Mouse (Mus musculus) forebrain, embryonic 12.5 days (tissue): ENCODE results near the gene Tagln. TPM values are rescaled to one million over a fixed set of nuclear protein-coding genes. Genes with fewer than 3 reads are reported as not detected.
A peak's percentile ranks its signal among the peaks of the same experiment; 100 is the strongest.

Source experiments
- ATAC-seq: fragments of 200-750 bp; cut with Nextera tagmentation; 2 replicates; pipeline ENCODE4 v1.8.0; 2017; ENCODE audit warnings: moderate TSS enrichment; ENCODE audit not compliant: low FRiP score
- H3K27ac ChIP-seq: fragments of 300-500 bp; sonication (generic); 2 replicates; pipeline ENCODE4 v1.5.1; 2016; ENCODE audit warnings: mild to moderate bottlenecking
- H3K27me3 ChIP-seq: fragments of 300-500 bp; sonication (generic); 2 replicates; pipeline ENCODE4 v1.6.1; 2016; ENCODE audit warnings: mild to moderate bottlenecking
- H3K36me3 ChIP-seq: fragments of 300-500 bp; sonication (generic); replicated peaks from 2 replicates; pipeline ENCODE4 v1.6.1; 2016; ENCODE audit warnings: mild to moderate bottlenecking
- H3K4me1 ChIP-seq: fragments of 300-500 bp; sonication (generic); 2 replicates; pipeline ENCODE4 v1.6.1; 2016
- H3K4me2 ChIP-seq: fragments of 300-500 bp; sonication (generic); 2 replicates; pipeline ENCODE4 v1.6.1; 2016; ENCODE audit warnings: mild to moderate bottlenecking, moderate library complexity
- H3K4me3 ChIP-seq: fragments of 300-500 bp; sonication (generic); replicated peaks from 2 replicates; pipeline ENCODE4 v1.5.1; 2016; ENCODE audit warnings: mild to moderate bottlenecking
- H3K9ac ChIP-seq: fragments of 300-500 bp; sonication (generic); 2 replicates; pipeline ENCODE4 v1.6.1; 2016; ENCODE audit warnings: mild to moderate bottlenecking
- H3K9me3 ChIP-seq: fragments of 300-500 bp; sonication (generic); 2 replicates; pipeline ENCODE4 v1.6.1; 2016
- WGBS: fragments of 180-500 bp; shearing (Covaris S2); methylation state at CpG from one replicate; pipeline ENCODE4 v1.1.7; 2016; 5-methylcytosine and 5-hydroxymethylcytosine counted together
- polyA plus RNA-seq: library from polyadenylated mRNA; unstranded; fragments of >200 nt; fragmentation: Nextera tagmentation; extraction: Ambion mirVana; gene quantifications from 2 replicates; pipeline ENCODE4 v1.2.1, GENCODE M21; 2016

Gene Tagln
- 10.4 and 16.7 TPM in 2 replicates for polyA plus RNA-seq

DNA sequence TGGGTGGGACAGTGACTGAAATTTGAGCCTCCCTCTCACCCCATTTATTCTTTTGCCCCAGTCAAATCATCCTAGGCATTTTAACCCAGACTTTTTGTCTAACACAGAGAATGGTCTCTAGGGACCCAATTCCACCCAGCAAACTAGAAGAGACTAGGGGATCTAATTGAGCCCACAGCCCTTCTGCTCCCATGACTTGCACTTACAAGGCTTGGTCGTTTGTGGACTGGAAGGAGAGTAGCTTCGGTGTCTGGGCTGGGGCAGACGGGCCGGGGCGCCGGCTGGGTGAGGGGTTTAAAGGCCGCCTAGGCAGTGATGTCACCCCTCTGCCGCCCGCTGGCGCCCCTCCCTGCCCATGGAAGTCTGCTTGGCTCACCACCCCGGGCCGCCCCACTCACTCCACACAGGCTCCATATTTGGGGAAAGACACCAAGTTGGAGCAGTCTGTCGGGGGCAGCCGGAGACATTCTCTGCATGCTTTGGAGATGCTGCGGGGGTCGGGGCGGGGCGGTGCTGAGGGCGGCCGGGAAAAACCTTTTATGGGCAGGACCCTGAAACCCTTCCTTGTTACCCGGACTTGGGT lies at the start of gene Tagln:
TSS of gene Tagln (minus strand) at position 431 of the 583 bp plus-strand sequence.
- no peak within 1 kb of the TSS for H3K4me3 ChIP-seq
- ATAC-seq: no peak
- peaks cover 14% of the 10 kb centered on the region; the same call in 1 of the 2 replicates for H3K27me3 ChIP-seq
- peaks cover 7% of the 10 kb centered on the region for H3K4me1 ChIP-seq
- WGBS: 10% methylated on average over 21 of the region's 21 CpGs
- no peak within 1 kb of the TSS for H3K27ac ChIP-seq
- H3K9me3 ChIP-seq: no peaks in the 10 kb centered on the region
- peaks cover 33% of the 10 kb centered on the region for H3K36me3 ChIP-seq
- H3K9ac ChIP-seq: no peak within 1 kb of the TSS
- peak within 1 kb of the TSS; percentile 38 for H3K4me2 ChIP-seq

DNA sequence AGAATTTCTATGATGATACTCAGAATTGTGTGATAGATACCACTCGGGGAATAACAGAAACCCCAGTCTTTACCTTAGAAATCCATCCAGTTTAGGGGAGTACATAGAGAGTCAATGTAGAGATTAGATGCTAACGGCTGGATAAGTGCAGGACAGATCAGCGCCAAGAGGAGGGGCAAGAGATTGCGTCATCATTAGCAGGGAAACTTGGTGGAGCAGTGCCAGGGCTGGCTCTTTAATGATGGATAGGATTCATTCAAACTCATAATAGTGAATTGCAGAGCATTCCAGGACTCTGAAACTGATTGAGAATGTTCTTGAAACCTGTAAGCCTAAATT lies 49.3 kb upstream of the Tagln start:
- peaks cover 32% of the 10 kb centered on the region for H3K4me1 ChIP-seq
- peak; percentile 82 for ATAC-seq
- no peaks in the 10 kb centered on the region for H3K27me3 ChIP-seq
- peak overlapping the region; percentile 94 for H3K4me2 ChIP-seq
- H3K36me3 ChIP-seq: peaks cover 7% of the 10 kb centered on the region; the same call in 1 of the 2 replicates
- peak overlapping the region; percentile 99 for H3K9ac ChIP-seq
- peak overlapping the region; percentile 96 for H3K27ac ChIP-seq
- no peaks in the 10 kb centered on the region for H3K9me3 ChIP-seq
- H3K4me3 ChIP-seq: peak overlapping the region; percentile 94
- WGBS: under 1% methylated on average over 4 of the region's 4 CpGs

DNA sequence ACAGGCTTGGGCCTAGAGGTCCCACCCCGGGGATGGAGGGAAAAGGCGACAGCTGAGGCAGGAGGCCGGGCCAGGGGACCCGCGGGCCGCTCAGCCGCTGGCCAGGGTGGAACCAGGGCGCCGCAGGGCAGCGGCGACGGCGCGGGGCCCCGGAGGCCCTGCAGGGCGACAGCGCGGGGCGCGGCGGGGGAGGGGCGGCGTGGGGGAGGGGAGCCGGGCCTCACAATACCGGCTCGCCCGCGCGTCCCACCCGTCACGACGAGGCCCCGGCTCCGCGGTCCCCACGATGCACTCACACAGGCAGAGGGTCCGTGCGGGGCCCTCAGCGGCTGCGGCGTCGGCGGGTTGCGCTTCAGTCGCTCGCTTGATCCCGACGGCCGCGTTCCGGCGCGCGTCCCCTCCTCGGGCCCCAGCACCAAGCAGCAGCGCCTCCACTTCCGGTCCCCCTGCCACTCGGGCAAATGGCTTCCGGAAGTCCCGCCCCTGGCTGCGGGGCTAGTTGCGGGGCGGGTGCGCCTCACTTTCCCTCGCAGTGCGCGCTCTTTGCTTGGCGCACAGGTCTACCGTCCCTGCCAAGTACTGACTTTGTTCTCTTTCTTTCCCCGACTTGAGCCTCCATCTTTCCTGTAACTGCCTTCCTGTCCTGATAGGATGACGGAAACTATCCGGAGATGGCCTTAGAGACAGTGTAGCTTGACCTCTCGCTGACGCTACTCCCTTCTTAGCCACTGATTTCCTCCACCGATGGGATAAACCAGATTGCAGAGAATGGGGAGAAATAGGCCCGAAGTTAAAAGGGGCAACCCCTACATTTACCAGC lies 48.8 kb upstream of the Tagln start:
- Histone ChIP-seq H3K27me3 (no peaks in the 10 kb centered on the region), H3K9ac (peak overlapping the region; percentile 99), H3K4me1 (peaks cover 32% of the 10 kb centered on the region), H3K36me3 (peaks cover 7% of the 10 kb centered on the region; the same call in 1 of the 2 replicates), H3K9me3 (no peaks in the 10 kb centered on the region), H3K27ac (peak overlapping the region; percentile 96), H3K4me3 (peak overlapping the region; percentile 94), H3K4me2 (peak overlapping the region; percentile 94)
- peak; percentile 95 for ATAC-seq
- under 1% methylated on average over 60 of the region's 76 CpGs for WGBS

DNA sequence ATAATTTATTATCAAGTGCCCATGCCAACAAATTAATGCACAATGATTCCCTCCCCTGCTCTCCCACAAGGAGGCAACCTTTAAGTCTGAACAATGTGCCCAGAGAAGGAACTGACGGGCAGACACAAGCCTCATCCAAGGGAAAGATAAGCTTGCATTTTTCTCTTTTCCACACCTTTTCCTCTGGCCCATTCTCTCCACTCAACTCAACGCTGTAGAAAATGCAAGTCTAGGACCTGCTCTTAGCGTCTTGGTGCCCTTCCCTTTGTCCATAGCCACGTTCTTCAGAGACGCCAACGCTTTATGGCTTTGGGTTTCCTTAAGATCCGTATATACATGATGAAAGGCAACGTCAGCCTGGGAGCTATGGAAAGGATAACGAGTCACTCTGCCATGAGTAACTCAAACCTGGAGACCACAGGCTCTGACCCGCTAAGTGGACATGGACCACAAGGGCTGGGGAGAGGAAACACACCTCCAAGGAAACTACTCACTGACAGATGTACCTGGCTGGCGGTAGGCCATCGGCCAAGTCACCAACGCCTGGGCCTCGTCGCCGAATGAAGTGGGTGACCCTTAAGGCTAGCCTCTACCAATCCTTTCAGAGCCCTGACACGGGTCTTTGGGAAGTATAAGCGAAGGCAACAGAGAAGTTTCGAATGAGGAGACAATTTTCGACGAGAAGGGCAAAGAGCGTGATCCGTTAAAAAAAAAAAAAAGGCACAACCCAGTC lies 48.0 kb upstream of the Tagln start:
- peak overlapping the region; percentile 99 for H3K9ac ChIP-seq
- H3K4me3 ChIP-seq: peak overlapping the region; percentile 94
- H3K27ac ChIP-seq: peak overlapping the region; percentile 96
- H3K27me3 ChIP-seq: no peaks in the 10 kb centered on the region
- no peaks in the 10 kb centered on the region for H3K9me3 ChIP-seq
- peaks cover 32% of the 10 kb centered on the region for H3K4me1 ChIP-seq
- ATAC-seq: no peak
- peak overlapping the region; percentile 94 for H3K4me2 ChIP-seq
- peaks cover 7% of the 10 kb centered on the region; the same call in 1 of the 2 replicates for H3K36me3 ChIP-seq
- 1% methylated on average over 23 of the region's 23 CpGs for WGBS

DNA sequence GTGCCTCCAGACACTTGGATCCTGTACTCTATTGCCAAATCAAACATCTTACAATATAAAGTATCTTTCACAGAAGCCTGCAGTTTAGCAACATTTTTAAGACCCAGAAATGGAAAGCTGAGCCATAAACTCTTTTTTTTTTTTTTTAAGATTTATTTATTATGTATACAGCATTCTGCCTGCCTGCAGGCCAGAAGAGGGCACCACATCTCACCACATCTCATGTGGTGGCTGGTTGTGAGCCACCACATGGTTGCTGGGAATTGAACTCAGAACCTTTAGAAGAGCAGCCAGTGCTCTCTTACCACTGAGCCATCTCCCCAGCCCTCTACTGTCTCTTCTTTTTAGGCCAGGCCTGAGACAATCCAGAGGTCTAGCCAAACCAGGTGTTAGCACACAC lies 45.5 kb upstream of the Tagln start:
- H3K9me3 ChIP-seq: no peaks in the 10 kb centered on the region
- no peak overlapping the region for H3K4me2 ChIP-seq
- H3K4me1 ChIP-seq: peaks cover 32% of the 10 kb centered on the region
- no peak overlapping the region for H3K9ac ChIP-seq
- H3K27ac ChIP-seq: no peak overlapping the region
- H3K36me3 ChIP-seq: peaks cover 20% of the 10 kb centered on the region
- H3K4me3 ChIP-seq: no peak overlapping the region
- ATAC-seq: no peak
- H3K27me3 ChIP-seq: no peaks in the 10 kb centered on the region

DNA sequence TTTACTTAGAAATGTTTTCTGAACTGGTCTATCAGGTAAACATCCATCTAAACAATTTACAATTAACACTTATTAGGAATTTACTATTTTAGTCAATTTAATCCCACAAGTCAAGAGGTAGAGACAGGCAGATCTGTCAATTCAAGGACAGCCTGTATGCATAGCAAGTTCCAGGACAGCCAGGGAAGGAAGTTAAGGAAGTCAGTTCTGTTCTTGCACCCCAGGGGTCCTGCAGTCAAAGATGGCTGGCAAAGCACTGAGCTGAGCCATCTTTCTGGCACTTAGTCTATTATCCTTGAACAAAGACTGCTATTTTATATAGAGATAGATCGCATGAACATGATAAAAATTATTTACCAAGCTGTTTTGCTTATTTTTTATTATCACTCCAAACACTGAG lies 44.8 kb upstream of the Tagln start:
- H3K27ac ChIP-seq: no peak overlapping the region
- no peak overlapping the region for H3K4me3 ChIP-seq
- H3K9me3 ChIP-seq: no peaks in the 10 kb centered on the region
- H3K36me3 ChIP-seq: peaks cover 23% of the 10 kb centered on the region
- no peak overlapping the region for H3K9ac ChIP-seq
- no peak for ATAC-seq
- H3K27me3 ChIP-seq: no peaks in the 10 kb centered on the region
- peaks cover 29% of the 10 kb centered on the region for H3K4me1 ChIP-seq
- no peak overlapping the region for H3K4me2 ChIP-seq
- WGBS: 83% methylated on average over 1 of the region's 1 CpGs

DNA sequence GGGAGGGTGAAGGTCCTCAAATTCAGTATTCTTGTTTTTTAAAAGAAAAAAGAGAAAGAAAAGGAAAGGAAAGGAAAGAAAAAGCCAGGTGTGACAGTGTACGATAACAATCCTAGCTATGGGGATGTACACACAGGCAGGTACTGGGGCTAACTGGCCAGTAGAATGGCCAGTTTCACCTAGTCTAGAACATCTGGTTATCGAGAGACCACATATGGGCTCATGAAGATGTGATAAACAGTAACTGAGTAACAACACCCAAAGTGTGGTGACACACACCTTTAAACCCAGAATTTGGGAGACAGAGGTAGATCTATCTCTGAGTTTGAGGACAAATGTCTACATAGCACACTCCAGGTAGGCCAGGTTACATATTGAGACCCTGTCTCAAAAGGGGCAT lies 43.9 kb upstream of the Tagln start:
- Histone ChIP-seq H3K4me2 (no peak overlapping the region), H3K9ac (no peak overlapping the region), H3K4me1 (peaks cover 24% of the 10 kb centered on the region), H3K27ac (no peak overlapping the region), H3K27me3 (no peaks in the 10 kb centered on the region), H3K4me3 (no peak overlapping the region), H3K9me3 (no peaks in the 10 kb centered on the region), H3K36me3 (peaks cover 29% of the 10 kb centered on the region)
- no peak for ATAC-seq
- 97% methylated on average over 2 of the region's 2 CpGs for WGBS

DNA sequence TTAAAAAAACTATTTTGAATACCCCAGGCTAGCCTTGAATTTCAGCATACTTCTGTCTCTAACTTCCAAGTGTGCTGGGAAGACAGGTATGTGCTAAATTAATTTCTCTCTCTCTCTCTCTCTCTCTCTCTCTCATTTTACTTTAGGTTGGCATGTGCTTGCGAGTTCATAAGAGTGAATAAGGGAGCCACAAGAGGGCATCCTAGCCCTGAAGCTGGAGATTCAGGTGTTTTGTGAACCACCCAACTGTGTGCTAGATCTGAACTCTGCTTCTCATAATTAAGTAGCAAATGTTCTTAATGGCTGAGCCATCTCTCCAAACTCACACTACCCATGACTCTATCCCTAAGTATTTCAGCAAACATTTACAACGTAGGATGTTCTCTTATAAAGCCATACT lies 41.0 kb upstream of the Tagln start:
- Histone ChIP-seq H3K4me2 (no peak overlapping the region), H3K36me3 (peaks cover 48% of the 10 kb centered on the region), H3K4me3 (no peak overlapping the region), H3K9me3 (no peaks in the 10 kb centered on the region), H3K4me1 (peaks cover 8% of the 10 kb centered on the region), H3K9ac (no peak overlapping the region), H3K27ac (no peak overlapping the region), H3K27me3 (no peaks in the 10 kb centered on the region)
- WGBS: 95% methylated on average over 2 of the region's 2 CpGs
- ATAC-seq: no peak

DNA sequence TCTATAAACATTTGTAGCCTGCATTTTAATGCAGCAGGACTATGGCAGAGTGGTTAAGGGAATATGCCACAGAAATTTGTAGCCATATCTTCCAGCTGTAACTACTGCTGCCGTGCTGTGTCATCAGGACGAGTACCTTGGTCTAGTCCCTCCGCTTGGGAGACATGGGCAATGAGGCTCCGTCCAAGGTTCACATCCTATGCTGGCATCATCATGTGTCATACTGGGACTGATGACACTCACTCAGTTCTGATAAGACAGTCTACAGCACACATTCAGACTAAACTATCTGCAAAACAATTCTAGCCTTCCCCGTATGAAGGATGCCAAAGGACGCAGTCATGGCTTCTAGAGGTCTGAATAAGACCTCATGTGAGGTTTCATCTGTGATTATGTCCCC lies 27.7 kb upstream of the Tagln start:
- Histone ChIP-seq H3K9me3 (no peaks in the 10 kb centered on the region), H3K9ac (no peak overlapping the region), H3K27me3 (no peaks in the 10 kb centered on the region), H3K27ac (no peak overlapping the region), H3K4me3 (no peak overlapping the region), H3K4me1 (no peaks in the 10 kb centered on the region), H3K4me2 (no peak overlapping the region), H3K36me3 (peaks cover 81% of the 10 kb centered on the region)
- no peak for ATAC-seq
- WGBS: 91% methylated on average over 6 of the region's 6 CpGs

DNA sequence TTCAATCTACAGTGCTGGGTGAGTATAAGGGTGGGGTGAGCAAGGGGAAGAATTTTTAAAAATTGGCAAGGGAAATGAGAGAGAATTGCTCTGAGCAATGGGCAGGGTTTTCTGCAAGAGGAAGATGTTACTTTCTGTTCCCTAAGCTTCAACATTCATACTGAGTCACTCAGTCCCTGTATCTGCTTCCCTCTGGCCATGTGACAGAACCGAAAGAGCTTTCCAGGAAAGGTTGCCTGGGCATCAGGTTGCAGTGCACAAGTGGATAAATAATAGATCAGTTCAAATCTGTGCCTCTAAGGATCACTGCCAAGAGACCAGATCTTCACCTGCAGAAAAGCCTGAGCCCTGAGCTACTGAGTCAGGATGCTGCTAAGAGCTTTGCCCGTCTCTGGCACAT lies 26.0 kb upstream of the Tagln start:
- no peak overlapping the region for H3K27ac ChIP-seq
- peaks cover 66% of the 10 kb centered on the region for H3K36me3 ChIP-seq
- H3K27me3 ChIP-seq: no peaks in the 10 kb centered on the region
- H3K9me3 ChIP-seq: no peaks in the 10 kb centered on the region
- H3K4me3 ChIP-seq: no peak overlapping the region
- no peak overlapping the region for H3K9ac ChIP-seq
- no peak for ATAC-seq
- peaks cover 6% of the 10 kb centered on the region; the same call in 1 of the 2 replicates for H3K4me1 ChIP-seq
- 93% methylated on average over 2 of the region's 2 CpGs for WGBS
- H3K4me2 ChIP-seq: no peak overlapping the region

DNA sequence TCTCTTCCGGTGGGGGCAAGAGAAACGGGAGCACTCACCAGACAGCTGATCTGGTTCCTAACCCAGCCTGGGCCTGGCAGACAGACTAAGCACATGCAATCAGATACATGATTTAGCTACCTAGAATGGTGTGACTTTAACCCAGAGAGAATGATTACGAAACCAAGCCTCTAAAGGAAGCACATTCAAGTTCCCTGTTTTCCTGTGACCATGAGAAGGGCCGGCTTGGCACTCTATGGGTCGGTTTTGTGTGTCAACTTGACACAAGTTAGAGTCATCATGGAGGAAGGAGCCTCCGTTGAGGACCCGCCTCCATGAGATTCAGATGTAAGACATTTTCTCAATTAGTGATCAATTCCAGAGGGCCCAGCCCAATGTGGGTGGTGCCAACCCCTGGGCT lies 23.8 kb upstream of the Tagln start:
- Histone ChIP-seq H3K36me3 (peaks cover 46% of the 10 kb centered on the region), H3K9ac (no peak overlapping the region), H3K27me3 (no peaks in the 10 kb centered on the region), H3K4me3 (no peak overlapping the region), H3K27ac (no peak overlapping the region), H3K4me2 (no peak overlapping the region), H3K9me3 (no peaks in the 10 kb centered on the region), H3K4me1 (peaks cover 17% of the 10 kb centered on the region)
- no peak for ATAC-seq
- 86% methylated on average over 7 of the region's 7 CpGs for WGBS

DNA sequence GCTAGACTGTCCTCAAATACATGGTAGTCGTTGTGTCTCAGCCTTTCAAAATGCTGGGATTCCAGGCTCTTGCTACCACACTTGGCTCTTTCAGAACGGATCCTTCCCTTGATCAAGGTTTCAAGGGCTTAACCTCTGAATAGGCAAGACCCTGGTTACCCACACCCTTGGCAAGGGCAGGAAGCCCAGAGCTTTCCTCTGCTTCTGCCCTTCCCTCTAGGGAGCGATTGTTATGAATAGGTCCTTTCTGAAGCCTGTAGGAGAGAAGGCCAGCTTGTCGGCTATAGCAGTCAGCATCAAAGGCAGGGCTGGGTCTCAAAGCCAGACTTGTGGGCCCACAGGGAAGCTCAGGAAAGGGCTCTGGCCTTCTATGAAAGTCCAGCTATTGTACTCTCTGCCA lies 23.0 kb upstream of the Tagln start:
- Histone ChIP-seq H3K9ac (no peak overlapping the region), H3K9me3 (no peaks in the 10 kb centered on the region), H3K4me2 (no peak overlapping the region), H3K4me3 (no peak overlapping the region), H3K36me3 (peaks cover 37% of the 10 kb centered on the region), H3K27ac (0 out of 2 replicates have a peak overlapping the region, but pooled peaks have one; percentile 1), H3K27me3 (no peaks in the 10 kb centered on the region), H3K4me1 (peaks cover 24% of the 10 kb centered on the region)
- ATAC-seq: no peak
- WGBS: 40% methylated on average over 4 of the region's 4 CpGs
